Mouse (Mus musculus): Measurements from ENCODE around the gene Lpcat2.

DNA sequence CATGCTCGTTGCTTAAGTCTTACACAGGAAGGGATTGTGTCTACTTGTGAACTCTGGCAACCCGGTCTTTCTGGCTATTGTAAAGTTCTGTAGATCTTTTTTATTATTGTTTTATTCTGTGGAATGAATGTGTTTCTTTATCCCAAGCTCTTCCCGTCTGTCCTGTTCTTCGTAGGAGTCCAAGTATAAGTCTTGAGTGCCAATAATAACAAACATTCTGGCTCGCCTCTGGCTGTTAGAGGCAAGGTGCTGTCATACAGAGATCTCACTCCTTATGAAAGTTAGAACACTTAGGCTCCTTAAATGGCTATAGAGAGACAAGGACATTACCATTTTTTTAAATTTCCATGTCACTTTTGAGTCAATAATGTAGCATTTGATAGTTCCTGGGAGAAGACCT lies 41.5 kb downstream of the Lpcat2 start:
- no peak for TF ChIP-seq CTCF (IDR thresholded peaks at IDR 0.05; ENCODE audit: borderline replicate concordance, extremely low read depth, insufficient read depth, insufficient read length)
- no peak for TF ChIP-seq POLR2A (IDR thresholded peaks at IDR 0.05; ENCODE audit: borderline replicate concordance, extremely low read depth, insufficient read depth, insufficient read length, poor library complexity, severe bottlenecking)
